Mouse (Mus musculus) urinary bladder, postnatal 10 days (tissue): ENCODE results near the gene Tmem97.
"Not testable (repeated sequence)": the region's sequence is repeated elsewhere in the genome, so short reads cannot be mapped to it uniquely, and the experiment has no call there.

Source experiments
- DNase-seq: peaks from one replicate; pipeline ENCODE4 v3.0.0; 2022; ENCODE audit warnings: low spot score

Tmem97 gene

GRCm38 (mm10) chr11:78550168-78551058 lies at the start of gene Tmem97:
Gene Tmem97 (minus strand): TSS chr11:78550777.
- DNase-seq, result peak; percentile 76

DNA sequence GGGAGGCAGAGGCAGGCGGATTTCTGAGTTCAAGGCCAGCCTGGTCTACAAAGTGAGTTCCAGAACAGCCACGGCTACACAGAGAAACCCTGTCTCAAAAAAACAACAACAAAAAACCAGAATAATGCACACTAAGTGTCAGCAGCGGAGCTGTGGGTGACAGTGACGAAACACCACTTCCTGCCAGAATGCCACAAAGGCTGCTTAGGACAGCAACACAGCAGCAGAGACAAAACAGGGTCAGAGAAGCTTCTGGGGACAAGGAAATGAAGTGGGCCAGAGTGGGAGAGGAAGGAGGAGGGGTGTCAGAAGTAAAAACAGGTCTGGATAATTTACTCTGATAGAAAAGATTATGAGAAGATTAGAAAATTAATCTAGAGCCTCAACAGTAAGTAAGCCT lies 49.5 kb upstream of the Tmem97 start:
- no peak for DNase-seq

DNA sequence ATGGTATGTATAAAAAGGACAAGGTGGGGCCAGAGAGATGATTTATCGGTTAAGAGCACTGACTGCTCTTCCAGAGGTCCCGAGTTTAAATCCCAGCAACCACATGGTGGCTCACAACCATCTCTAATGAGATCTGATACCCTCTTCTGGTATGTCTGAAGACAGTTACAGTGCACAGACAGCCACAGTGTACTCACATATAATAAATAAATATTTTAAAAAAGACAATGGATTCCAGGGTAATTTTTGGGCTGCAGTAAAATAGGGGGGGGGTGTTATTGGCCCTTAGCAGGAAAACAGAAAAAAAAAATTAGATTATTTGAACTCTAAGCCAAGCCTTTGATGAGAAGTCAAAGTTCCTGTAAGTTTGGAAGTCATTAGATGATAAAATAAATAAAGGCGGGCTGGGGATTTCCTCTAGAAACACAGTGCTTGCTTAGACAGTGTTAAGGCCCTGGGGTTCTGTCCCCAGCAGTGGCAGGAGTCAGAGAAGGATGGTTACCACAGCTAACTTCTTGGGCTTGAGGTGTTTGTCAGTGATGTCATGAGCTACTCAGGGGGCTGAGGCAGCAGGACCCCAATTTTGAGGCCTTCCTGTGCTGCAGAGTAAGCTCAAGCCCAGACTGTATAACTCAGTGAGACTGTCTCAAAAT lies 48.3 kb upstream of the Tmem97 start:
- DNase-seq, result no peak

DNA sequence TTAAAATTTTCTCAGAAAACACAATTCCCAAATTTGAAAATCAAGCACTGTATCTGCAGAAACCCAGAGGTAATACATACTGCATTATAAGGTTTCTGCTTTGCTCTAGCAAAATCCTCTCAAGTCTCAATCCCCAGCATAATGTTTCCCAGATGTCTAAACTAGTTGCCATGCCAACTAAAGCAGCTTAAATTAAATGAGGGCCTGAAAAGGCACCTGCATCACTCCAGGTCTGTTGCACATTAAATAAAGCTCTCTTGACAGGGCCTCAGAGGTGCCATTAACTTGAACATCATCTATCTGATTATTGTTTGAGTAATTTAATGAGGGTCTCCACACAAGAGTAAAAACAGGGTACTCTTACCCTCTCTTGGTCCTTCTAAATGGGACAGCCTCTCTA lies 46.2 kb upstream of the Tmem97 start:
- DNase-seq, result no peak

- DNase-seq, result no peak
Observed at GRCm38 (mm10) chr11:78595773-78596172, 45.2 kb upstream of the Tmem97 start.

- no peak for DNase-seq
Observed at GRCm38 (mm10) chr11:78594271-78594964, 43.8 kb upstream of the Tmem97 start.

DNA sequence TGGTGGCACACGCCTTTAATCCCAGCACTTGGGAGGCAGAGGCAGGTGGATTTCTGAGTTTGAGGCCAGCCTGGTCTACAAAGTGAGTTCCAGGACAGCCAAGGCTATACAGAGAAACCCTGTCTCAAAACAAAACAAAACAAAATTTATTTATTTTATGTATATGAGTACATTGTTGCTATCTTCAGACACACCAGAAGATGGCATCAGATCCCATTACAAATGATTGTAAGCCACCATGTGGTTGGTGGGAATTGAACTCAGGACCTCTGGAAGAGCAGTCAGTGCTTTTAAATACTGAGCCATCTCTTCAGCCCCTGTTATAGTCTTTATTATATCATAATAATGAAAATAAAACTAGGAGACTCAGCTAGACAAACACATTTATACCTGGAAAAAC lies 37.1 kb upstream of the Tmem97 start:
- DNase-seq, result not testable (repeated sequence)

DNA sequence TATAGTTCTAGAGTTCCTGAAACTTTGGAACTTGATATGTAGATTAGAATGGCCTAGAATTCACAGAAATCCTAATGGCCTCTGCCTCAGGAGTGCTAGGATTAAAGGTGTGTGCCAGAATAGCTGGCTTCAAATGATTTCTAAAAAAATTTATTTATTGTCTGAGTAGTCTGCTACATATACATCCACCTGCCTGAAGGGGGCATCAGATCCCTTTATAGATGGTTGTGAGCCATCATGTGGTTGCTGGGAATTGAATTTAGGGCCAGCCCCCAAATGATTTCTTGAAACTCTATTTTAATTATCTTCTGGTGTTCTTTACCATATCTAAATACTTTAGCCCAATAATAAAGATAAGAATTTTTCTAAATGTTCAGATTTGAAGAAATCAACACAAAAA lies 35.5 kb upstream of the Tmem97 start:
- no peak for DNase-seq

DNA sequence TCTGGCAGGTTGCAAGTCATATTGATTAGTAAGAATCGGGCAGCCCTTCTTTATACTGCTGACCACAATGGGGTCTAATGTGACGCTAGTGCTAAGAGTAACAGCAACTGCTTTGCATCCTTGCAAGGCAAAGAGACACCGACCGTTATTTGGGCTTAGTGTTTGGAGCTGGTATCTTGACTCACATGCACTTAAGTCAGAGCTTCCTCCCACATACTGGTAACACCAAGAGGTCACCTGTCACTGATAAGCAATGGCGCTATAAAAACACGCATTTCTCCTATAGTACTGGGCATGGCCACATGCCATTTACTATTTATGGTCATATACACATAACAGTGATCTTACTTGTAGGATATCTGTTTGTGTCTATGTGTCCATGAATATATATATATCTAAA lies 32.3 kb upstream of the Tmem97 start:
- DNase-seq, result no peak

DNA sequence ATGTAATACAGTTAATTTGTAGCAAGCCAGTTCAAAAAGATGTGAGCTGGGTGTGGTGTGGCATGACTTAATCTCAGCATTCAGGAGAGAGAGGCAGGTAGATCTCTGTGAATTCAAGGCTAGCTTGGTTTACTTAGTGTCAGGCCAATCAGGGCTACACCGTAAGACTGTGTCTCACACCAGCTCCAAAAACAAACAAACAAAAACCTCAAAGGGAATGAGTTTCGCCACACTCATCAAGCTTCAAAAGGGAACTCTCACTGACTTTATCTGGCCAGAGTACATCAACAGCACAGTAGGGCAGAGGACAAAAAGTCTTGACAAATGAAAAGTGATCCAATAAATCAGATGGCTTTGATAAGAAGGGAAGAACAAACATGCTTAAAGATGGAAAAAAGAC lies 24.4 kb upstream of the Tmem97 start:
- DNase-seq, result no peak

DNA sequence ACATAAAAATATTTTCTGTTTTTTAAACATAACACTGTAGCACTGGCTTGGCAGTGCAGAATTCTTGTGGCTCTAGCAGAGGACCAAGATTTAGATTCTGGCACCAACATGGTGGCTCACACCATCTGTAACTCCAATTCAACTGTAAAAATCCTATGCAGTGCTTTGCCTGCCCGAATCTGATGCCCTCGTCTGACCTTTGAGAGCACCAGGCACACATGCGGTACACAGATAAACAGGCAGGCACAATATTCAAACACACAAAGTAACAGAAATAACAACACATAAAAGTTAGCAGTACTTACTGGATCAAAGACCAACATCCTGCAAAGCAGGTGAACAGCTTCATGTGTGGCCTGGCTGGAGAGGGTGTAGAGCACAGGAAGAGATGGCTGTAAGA lies 24.0 kb upstream of the Tmem97 start:
- no peak for DNase-seq

- DNase-seq, result not testable (repeated sequence)
Observed at GRCm38 (mm10) chr11:78574031-78574430, 23.5 kb upstream of the Tmem97 start.

- no peak for DNase-seq
Observed at GRCm38 (mm10) chr11:78571854-78572253, 21.3 kb upstream of the Tmem97 start.

GRCm38 (mm10) chr11:78571441-78571840 lies 20.9 kb upstream of the Tmem97 start:
- no peak for DNase-seq

DNA sequence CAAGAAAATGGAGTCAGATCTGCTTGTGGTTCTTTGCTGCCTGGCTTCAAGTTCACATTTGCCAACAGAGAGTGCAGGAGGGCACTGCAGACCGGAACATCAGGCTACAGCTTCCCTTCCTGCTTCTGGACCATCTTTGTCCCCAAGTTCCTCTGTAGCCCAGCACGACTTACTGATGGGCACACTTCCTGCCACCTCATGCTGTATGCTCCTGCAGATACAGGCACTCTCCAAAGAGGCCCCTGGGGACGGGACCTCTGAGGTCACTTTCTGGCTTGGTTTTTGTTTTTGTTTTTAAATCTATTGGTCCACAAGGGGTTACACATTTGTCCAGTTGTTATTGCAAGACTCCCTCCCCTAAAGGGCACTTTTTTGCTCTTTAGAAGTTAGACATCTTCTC lies 19.2 kb upstream of the Tmem97 start:
- DNase-seq, result no peak

DNA sequence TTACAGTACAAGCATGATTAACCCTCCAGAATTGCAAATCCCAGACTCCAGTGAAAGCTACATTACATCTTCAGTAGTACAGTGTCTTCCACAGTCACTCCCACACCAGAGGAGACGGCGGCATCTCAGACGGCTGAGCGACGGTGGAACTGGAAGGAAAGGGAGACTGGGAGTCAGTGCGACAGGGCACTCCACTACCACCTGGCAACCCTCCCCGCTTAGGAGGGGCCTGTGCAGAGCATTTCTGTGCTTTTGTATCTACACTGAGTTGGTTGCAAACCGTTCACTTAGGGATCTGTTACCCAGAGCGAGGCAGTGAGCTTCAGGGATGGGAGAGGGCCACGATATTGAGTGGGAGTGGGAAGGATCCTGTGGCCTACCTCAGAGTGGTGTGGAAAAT lies 18.2 kb upstream of the Tmem97 start:
- no peak for DNase-seq

DNA sequence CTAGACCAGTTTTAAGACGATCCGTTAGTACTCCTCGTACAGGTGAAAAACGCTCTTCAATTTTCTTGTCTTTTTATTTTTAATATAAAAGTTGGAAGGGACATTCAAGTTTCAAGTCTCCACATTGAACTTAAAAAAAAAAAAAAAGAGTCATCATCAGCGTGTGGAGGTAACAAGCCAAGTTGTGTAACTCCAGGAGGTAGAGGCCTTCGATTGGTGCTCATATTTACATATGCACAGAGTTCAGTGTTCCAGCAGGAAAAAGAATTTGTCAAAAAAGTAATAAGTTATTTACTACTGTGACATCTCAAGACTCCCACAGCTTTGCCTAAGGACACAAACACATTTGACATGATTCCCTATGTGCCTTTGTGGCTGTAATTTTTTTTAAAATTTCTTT lies 17.0 kb upstream of the Tmem97 start:
- DNase-seq, result no peak

- DNase-seq, result no peak
Observed at GRCm38 (mm10) chr11:78566775-78567174, 16.2 kb upstream of the Tmem97 start.

GRCm38 (mm10) chr11:78560447-78560846 lies 9.9 kb upstream of the Tmem97 start:
- no peak for DNase-seq

DNA sequence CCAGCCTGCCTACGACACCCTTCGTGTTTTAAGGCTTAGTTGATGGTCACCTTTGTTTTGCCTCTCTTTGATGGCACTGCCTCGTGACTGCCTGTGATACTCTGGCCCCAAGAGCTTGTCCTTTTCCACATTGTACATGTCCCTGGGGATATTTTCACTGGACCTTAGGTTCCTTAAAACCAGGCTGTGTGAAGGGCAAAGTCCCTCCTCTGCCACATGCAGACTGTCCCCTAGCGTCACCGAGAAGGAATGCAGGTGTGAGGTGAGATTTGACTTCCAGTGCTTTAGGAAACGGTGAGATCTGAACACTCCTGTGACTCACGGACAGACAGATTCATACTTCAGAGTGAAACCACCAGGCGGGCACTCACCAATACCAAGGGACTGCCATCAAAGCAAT lies 6.7 kb upstream of the Tmem97 start:
- DNase-seq, result no peak

DNA sequence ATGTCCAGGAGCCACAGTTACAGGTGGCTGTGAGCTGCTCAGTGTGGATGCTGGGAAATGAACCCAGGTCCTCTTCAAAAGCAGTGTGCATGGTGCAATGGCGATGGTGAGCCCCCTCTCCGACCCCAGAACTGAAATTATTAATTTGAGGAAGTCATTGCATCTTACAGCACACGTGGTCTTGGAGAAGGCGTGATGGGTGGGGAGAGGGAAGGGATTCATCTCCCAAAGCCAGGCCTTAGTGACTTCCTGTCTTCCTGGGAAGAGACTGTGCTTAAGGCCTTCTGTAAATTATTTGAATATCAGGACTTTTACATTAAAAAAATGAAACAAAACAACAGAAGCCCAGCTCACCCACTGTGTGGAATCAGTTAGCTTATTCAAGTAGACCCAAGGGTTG lies 5.5 kb upstream of the Tmem97 start:
- DNase-seq, result no peak

GRCm38 (mm10) chr11:78555623-78556022 lies 5.0 kb upstream of the Tmem97 start:
- DNase-seq, result no peak

GRCm38 (mm10) chr11:78551059-78551398 lies 452 bp upstream of the Tmem97 start:
- DNase-seq, result no peak
